Mouse (Mus musculus) spleen, adult 12 weeks (tissue): ENCODE results near the gene Exo1.

Experiments
- DNase-seq: peaks from one replicate; pipeline ENCODE4 v3.0.0; 2022; ENCODE audit warnings: low spot score

The Exo1 gene

GRCm38 (mm10) chr1:175950851-175951250 is 70.5 kb downstream of the Exo1 start:
- no peak for DNase-seq

- no peak for DNase-seq
Measured at GRCm38 (mm10) chr1:175961786-175962185, 81.4 kb downstream of the Exo1 start.
